Mouse (Mus musculus): ENCODE measurements around the gene Gm13696. TPM values are rescaled to one million over a fixed set of nuclear protein-coding genes. Genes with fewer than 3 reads are reported as not detected.

Gm13696 gene
- not detected in 2 replicates for polyA plus RNA-seq (2012; rRNA removed)

DNA sequence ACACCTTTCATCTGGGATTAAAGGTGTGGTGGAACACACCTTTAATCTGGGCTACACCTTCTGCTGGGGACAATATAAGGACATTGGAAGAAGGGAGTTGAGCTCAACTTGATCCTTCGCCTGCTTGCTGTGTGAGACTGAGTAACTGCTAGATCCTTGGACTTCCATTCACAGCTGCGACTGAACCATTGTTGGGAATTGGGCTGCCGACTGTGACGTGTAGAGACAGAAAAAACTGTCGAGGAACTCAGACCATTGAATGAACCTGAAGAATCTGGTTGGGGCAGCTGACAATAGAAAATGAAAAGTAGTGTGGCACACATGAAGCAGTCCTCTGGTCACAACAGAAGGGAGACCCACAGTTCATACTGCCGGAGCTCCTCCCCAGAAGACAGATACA is at the start of gene Gm13696:
Gene Gm13696 (plus strand): TSS at position 301 of the 400 bp plus-strand sequence.

DNA sequence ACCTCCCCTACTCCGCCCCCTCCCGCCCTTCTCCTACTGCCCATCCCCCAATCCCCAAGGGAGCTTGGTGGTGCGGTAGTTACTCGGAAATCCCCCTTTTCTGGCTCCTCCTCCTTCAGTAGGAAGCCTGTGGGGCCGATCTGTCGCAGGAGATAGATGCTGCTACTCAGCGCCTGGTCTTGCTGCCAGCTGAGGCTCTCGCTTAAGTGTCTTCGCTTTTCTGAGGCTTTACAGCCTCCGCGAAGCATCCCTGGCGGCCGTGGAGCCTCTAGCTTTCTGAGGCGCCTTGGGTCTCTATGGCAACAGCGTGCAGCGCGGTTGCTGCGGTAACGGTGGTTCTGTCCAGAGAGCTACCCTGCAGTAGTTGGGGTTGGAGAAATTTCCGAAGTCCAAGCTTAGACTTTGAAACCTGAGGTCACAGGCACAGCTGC is 32.0 kb upstream of the Gm13696 start, which contains the start of gene Zswim2:
Gene Zswim2 (minus strand): TSS at position 298 of the 431 bp plus-strand sequence.

DNA sequence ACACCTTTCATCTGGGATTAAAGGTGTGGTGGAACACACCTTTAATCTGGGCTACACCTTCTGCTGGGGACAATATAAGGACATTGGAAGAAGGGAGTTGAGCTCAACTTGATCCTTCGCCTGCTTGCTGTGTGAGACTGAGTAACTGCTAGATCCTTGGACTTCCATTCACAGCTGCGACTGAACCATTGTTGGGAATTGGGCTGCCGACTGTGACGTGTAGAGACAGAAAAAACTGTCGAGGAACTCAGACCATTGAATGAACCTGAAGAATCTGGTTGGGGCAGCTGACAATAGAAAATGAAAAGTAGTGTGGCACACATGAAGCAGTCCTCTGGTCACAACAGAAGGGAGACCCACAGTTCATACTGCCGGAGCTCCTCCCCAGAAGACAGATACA is 17.5 kb upstream of the Gm13696 start, which contains the start of gene Gm13698:
Gene Gm13698 (plus strand): TSS at position 301 of the 400 bp plus-strand sequence.

DNA sequence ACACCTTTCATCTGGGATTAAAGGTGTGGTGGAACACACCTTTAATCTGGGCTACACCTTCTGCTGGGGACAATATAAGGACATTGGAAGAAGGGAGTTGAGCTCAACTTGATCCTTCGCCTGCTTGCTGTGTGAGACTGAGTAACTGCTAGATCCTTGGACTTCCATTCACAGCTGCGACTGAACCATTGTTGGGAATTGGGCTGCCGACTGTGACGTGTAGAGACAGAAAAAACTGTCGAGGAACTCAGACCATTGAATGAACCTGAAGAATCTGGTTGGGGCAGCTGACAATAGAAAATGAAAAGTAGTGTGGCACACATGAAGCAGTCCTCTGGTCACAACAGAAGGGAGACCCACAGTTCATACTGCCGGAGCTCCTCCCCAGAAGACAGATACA is 11.7 kb upstream of the Gm13696 start, which contains the start of gene Gm13693:
Gene Gm13693 (plus strand): TSS at position 301 of the 400 bp plus-strand sequence.

DNA sequence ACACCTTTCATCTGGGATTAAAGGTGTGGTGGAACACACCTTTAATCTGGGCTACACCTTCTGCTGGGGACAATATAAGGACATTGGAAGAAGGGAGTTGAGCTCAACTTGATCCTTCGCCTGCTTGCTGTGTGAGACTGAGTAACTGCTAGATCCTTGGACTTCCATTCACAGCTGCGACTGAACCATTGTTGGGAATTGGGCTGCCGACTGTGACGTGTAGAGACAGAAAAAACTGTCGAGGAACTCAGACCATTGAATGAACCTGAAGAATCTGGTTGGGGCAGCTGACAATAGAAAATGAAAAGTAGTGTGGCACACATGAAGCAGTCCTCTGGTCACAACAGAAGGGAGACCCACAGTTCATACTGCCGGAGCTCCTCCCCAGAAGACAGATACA is 5.9 kb upstream of the Gm13696 start, which contains the start of gene Gm13695:
Gene Gm13695 (plus strand): TSS at position 301 of the 400 bp plus-strand sequence.

DNA sequence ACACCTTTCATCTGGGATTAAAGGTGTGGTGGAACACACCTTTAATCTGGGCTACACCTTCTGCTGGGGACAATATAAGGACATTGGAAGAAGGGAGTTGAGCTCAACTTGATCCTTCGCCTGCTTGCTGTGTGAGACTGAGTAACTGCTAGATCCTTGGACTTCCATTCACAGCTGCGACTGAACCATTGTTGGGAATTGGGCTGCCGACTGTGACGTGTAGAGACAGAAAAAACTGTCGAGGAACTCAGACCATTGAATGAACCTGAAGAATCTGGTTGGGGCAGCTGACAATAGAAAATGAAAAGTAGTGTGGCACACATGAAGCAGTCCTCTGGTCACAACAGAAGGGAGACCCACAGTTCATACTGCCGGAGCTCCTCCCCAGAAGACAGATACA is 5.7 kb downstream of the Gm13696 start, which contains the start of gene Gm13694:
Gene Gm13694 (plus strand): TSS at position 301 of the 400 bp plus-strand sequence.

DNA sequence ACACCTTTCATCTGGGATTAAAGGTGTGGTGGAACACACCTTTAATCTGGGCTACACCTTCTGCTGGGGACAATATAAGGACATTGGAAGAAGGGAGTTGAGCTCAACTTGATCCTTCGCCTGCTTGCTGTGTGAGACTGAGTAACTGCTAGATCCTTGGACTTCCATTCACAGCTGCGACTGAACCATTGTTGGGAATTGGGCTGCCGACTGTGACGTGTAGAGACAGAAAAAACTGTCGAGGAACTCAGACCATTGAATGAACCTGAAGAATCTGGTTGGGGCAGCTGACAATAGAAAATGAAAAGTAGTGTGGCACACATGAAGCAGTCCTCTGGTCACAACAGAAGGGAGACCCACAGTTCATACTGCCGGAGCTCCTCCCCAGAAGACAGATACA is 11.5 kb downstream of the Gm13696 start, which contains the start of gene Gm13697:
Gene Gm13697 (plus strand): TSS at position 301 of the 400 bp plus-strand sequence.

DNA sequence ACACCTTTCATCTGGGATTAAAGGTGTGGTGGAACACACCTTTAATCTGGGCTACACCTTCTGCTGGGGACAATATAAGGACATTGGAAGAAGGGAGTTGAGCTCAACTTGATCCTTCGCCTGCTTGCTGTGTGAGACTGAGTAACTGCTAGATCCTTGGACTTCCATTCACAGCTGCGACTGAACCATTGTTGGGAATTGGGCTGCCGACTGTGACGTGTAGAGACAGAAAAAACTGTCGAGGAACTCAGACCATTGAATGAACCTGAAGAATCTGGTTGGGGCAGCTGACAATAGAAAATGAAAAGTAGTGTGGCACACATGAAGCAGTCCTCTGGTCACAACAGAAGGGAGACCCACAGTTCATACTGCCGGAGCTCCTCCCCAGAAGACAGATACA is 17.3 kb downstream of the Gm13696 start, which contains the start of gene Gm13691:
Gene Gm13691 (plus strand): TSS at position 301 of the 400 bp plus-strand sequence.

Other genes with a start within 250 kb of the Gm13696 start
- gene Itgav, start 248.7 kb upstream of the Gm13696 start, polyA plus RNA-seq (2012; rRNA removed) = 9.5 and 9.7 TPM in 2 replicates
- gene Fam171b, start 160.5 kb upstream of the Gm13696 start, polyA plus RNA-seq (2012; rRNA removed) = 0.28 and 0.39 TPM in 2 replicates
- gene Zswim2, start 31.9 kb upstream of the Gm13696 start, polyA plus RNA-seq (2012; rRNA removed) = not detected in 2 replicates
- gene Gm13698, start 17.4 kb upstream of the Gm13696 start, polyA plus RNA-seq (2012; rRNA removed) = not detected in 2 replicates
- not detected in 2 replicates for gene Gm13693, start 11.6 kb upstream of the Gm13696 start, polyA plus RNA-seq (2012; rRNA removed)
- gene Gm13695, start 5.8 kb upstream of the Gm13696 start, polyA plus RNA-seq (2012; rRNA removed) = not detected in 2 replicates
- not detected in 2 replicates for gene Gm13694, start 5.8 kb downstream of the Gm13696 start, polyA plus RNA-seq (2012; rRNA removed)
- gene Gm13697, start 11.6 kb downstream of the Gm13696 start, polyA plus RNA-seq (2012; rRNA removed) = not detected in 2 replicates
- gene Gm13691, start 17.4 kb downstream of the Gm13696 start, polyA plus RNA-seq (2012; rRNA removed) = not detected in 2 replicates

Measured in liver, embryonic 18 days (tissue).